Mouse (Mus musculus): ENCODE results near the gene Cacng3.

GRCm38 (mm10) chr7:122806531-122806930, 136.2 kb downstream of the Cacng3 start:
- TF ChIP-seq CTCF (IDR thresholded peaks at IDR 0.05; ENCODE audit: control insufficient read depth, insufficient read depth, insufficient read length) (no peak), MYOG (IDR thresholded peaks at IDR 0.05; ENCODE audit: control insufficient read depth, extremely low read depth, insufficient read length) (no peak), MAX (IDR thresholded peaks at IDR 0.05) (no peak), CEBPB (IDR thresholded peaks at IDR 0.05; ENCODE audit: low read depth) (no peak), MYOD1 (IDR thresholded peaks at IDR 0.05; ENCODE audit: control insufficient read depth, insufficient read length, low read depth) (no peak), USF1 (IDR thresholded peaks at IDR 0.05; ENCODE audit: low read depth) (no peak), FOSL1 (IDR thresholded peaks at IDR 0.05; ENCODE audit: insufficient read depth, low read length, poor library complexity, severe bottlenecking) (no peak)

All from C2C12 (cell line).